Mouse (Mus musculus) Muller cell, postnatal 12 days (primary cell): ENCODE results near the gene Rfx5.

Source experiments
- DNase-seq: peaks from one replicate; pipeline ENCODE4 v3.0.0-alpha.2; 2015; ENCODE audit errors: inconsistent ontology term

The Rfx5 gene

GRCm38 (mm10) chr3:94989159-94989761, 35.4 kb downstream of the Rfx5 start:
- no peak for DNase-seq

DNA sequence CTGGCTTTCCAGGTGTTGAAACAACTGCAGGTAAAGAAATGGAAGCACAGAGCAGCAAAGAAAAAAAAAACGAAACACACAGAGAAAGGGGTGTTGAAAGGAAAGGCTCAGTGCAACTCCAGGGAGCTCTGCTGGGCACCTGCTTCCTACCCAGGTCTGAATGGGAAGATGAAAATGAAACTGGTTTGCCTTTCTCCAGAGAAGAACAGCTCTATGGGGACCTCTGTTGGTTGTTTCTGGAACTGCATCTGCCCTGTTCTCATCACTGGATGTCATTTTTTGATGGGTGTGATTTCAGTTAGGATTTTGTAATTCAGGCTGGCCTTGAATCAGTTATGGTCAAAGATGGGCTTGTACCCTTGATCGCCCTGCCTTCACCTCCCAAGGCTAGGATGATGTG, 43.1 kb downstream of the Rfx5 start:
- peak; percentile 76 for DNase-seq

DNA sequence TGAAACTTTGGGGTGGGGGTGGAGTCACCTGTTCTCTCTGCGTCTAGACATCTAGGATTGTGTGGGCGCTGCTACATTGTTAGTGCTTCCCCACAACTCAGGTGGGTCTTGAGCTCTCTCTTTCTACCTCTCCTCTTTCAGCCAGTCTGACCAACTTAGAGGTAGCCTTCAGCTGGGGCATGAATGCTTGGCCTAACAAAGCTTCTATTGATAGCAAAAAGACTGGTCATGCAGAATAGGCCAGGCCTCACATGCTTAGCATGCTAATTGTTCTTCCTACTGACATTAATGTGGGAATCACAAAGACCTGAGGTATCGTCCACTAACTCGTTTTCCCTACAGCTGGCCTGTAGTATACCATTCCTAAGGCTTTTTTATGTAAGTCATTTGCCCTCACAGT, 48.7 kb downstream of the Rfx5 start:
- DNase-seq = peak; percentile 73

DNA sequence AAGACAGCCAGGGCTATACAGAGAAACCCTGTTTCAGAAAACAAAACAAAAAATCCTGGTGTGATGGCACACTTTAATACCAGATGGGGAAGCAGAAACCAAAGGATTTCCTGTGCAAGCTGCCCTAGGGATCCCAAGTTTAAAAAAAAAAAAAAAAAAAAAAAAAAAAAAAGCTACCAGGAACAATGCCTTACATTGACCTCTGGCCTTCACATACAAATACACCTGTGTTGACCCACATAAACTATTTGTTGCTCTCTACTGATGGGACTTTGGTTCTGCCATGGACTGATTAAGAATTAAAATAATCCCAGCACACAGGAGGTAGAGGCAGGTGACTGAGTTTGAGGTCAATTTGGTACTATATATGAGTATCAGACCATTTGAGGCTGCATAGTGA, 49.4 kb downstream of the Rfx5 start:
- DNase-seq = no peak

DNA sequence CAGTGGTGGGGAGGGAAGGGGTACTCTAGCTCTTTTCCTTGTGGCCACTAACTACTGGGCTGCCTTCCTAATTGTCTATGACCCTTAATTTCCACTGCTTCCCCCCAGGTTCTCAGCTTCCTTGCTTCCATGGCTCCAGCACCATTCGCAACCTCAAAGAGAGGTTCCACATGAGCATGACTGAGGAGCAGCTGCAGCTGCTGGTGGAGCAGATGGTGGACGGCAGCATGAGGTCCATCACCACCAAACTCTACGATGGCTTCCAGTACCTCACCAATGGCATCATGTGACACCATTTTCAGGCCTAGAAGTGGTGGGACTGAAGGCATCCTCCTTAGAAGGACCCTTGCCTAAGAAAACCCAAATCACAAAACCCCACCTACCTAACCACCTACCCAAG, 51.8 kb downstream of the Rfx5 start:
- DNase-seq = no peak

GRCm38 (mm10) chr3:95007706-95008105, 53.8 kb downstream of the Rfx5 start:
- no peak for DNase-seq

GRCm38 (mm10) chr3:95010396-95010795, 56.5 kb downstream of the Rfx5 start:
- DNase-seq = no peak
